Mouse (Mus musculus): Measurements from ENCODE around the gene Smok3c. TPM values are rescaled to one million over a fixed set of nuclear protein-coding genes. Genes with fewer than 3 reads are reported as not detected.

Smok3c gene
- polyA plus RNA-seq, 1 experiment from 2014 or later, result not detected

GRCm38 (mm10) chr5:138076148-138076547 is 23.2 kb downstream of the Smok3c start:
- no peaks in the 10 kb centered on the region for H3K4me1 ChIP-seq (ENCODE audit: control insufficient read depth, insufficient read depth, low read length)
- no peak overlapping the region for H3K27ac ChIP-seq (ENCODE audit: low read depth, low read length)
- H3K4me2 ChIP-seq, result no peak overlapping the region
- H3K27me3 ChIP-seq (ENCODE audit: control insufficient read depth, insufficient read depth, low read length), result no peaks in the 10 kb centered on the region
- no peak for ATAC-seq (replicated peaks; ENCODE audit: insufficient number of reproducible peaks, low FRiP score, low TSS enrichment)
- H3K9ac ChIP-seq (ENCODE audit: low read depth, low read length), result no peak overlapping the region
- no peaks in the 10 kb centered on the region for H3K9me3 ChIP-seq (replicated peaks; ENCODE audit: control insufficient read depth, low read length)
- H3K4me3 ChIP-seq (ENCODE audit: low read depth, low read length), result no peak overlapping the region
- 54% methylated on average over 2 of the region's 2 CpGs for WGBS (ENCODE audit: insufficient replicate concordance)
- no peaks in the 10 kb centered on the region for H3K36me3 ChIP-seq (ENCODE audit: control insufficient read depth, insufficient read depth, low read length)

DNA sequence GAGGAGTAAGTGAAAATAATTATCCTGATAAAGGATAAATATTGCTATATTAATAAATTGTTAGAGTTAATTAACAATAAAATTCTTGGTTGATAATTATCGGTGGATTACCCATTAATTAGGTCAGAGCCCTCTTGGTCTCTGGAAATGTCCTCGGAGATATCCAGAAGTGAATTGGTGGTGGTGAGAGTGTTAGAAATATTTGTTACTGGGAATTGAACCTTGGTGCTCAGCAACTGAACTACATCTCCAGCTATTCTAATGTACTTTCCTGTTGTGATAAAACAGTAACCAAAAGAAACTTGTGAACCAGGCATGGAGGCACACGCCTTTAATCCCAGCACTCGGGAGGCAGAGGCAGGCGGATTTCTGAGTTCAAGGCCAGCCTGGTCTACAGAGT is 27.5 kb downstream of the Smok3c start:
- ATAC-seq (replicated peaks; ENCODE audit: insufficient number of reproducible peaks, low FRiP score, low TSS enrichment), result no peak
- Histone ChIP-seq H3K4me2 (no peak overlapping the region), H3K27ac (ENCODE audit: low read depth, low read length) (no peak overlapping the region), H3K9me3 (replicated peaks; ENCODE audit: control insufficient read depth, low read length) (no peaks in the 10 kb centered on the region), H3K9ac (ENCODE audit: low read depth, low read length) (no peak overlapping the region), H3K4me1 (ENCODE audit: control insufficient read depth, insufficient read depth, low read length) (no peaks in the 10 kb centered on the region), H3K4me3 (ENCODE audit: low read depth, low read length) (no peak overlapping the region), H3K36me3 (ENCODE audit: control insufficient read depth, insufficient read depth, low read length) (no peaks in the 10 kb centered on the region), H3K27me3 (ENCODE audit: control insufficient read depth, insufficient read depth, low read length) (no peaks in the 10 kb centered on the region)
- whole genome bisulfite sequencing (ENCODE audit: insufficient replicate concordance), result 82% methylated on average over 5 of the region's 5 CpGs

GRCm38 (mm10) chr5:138081446-138081845 is 28.5 kb downstream of the Smok3c start:
- H3K27ac ChIP-seq (ENCODE audit: low read depth, low read length), result no peak overlapping the region
- H3K36me3 ChIP-seq (ENCODE audit: control insufficient read depth, insufficient read depth, low read length), result no peaks in the 10 kb centered on the region
- no peaks in the 10 kb centered on the region for H3K9me3 ChIP-seq (replicated peaks; ENCODE audit: control insufficient read depth, low read length)
- no peaks in the 10 kb centered on the region for H3K27me3 ChIP-seq (ENCODE audit: control insufficient read depth, insufficient read depth, low read length)
- H3K4me2 ChIP-seq, result no peak overlapping the region
- no peak overlapping the region for H3K9ac ChIP-seq (ENCODE audit: low read depth, low read length)
- H3K4me3 ChIP-seq (ENCODE audit: low read depth, low read length), result no peak overlapping the region
- no peaks in the 10 kb centered on the region for H3K4me1 ChIP-seq (ENCODE audit: control insufficient read depth, insufficient read depth, low read length)
- ATAC-seq (replicated peaks; ENCODE audit: insufficient number of reproducible peaks, low FRiP score, low TSS enrichment), result no peak
- WGBS (ENCODE audit: insufficient replicate concordance), result 77% methylated on average over 9 of the region's 9 CpGs

GRCm38 (mm10) chr5:138083318-138083900 is 30.4 kb downstream of the Smok3c start:
- no peak overlapping the region for H3K4me3 ChIP-seq (ENCODE audit: low read depth, low read length)
- no peaks in the 10 kb centered on the region for H3K36me3 ChIP-seq (ENCODE audit: control insufficient read depth, insufficient read depth, low read length)
- 62% methylated on average over 2 of the region's 2 CpGs for WGBS (ENCODE audit: insufficient replicate concordance)

DNA sequence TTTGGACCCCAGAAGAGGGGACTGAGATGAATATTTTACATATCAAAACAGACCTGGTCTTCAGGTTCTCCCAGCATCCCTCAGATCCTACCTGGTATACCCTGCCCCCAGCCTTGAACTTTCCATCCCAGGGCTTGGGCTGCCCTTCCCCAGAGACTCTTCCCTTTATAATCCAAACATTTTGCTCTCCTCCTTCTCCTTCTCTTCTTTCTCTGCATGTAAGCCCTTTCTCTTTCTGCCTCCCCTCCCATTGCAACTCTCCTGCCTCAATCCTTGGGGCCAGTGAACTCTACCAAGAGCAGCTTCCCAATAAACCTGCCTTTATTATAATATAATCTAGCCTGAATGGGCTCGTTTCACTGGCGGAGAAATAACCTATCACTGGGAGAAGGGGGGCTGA is 30.9 kb downstream of the Smok3c start:
- Histone ChIP-seq H3K4me1 (ENCODE audit: control insufficient read depth, insufficient read depth, low read length) (no peaks in the 10 kb centered on the region), H3K9me3 (replicated peaks; ENCODE audit: control insufficient read depth, low read length) (no peaks in the 10 kb centered on the region), H3K4me2 (no peak overlapping the region), H3K27me3 (ENCODE audit: control insufficient read depth, insufficient read depth, low read length) (no peaks in the 10 kb centered on the region), H3K9ac (ENCODE audit: low read depth, low read length) (no peak overlapping the region), H3K27ac (ENCODE audit: low read depth, low read length) (no peak overlapping the region), H3K4me3 (ENCODE audit: low read depth, low read length) (no peak overlapping the region), H3K36me3 (ENCODE audit: control insufficient read depth, insufficient read depth, low read length) (no peaks in the 10 kb centered on the region)
- WGBS (ENCODE audit: insufficient replicate concordance), result 89% methylated on average over 2 of the region's 2 CpGs
- ATAC-seq (replicated peaks; ENCODE audit: insufficient number of reproducible peaks, low FRiP score, low TSS enrichment), result no peak

More at GRCm38 (mm10) chr5:138083318-138083900, 30.4 kb downstream of the Smok3c start:
- Histone ChIP-seq H3K4me1 (ENCODE audit: control insufficient read depth, insufficient read depth, low read length) (no peaks in the 10 kb centered on the region), H3K9ac (ENCODE audit: low read depth, low read length) (no peak overlapping the region), H3K27me3 (ENCODE audit: control insufficient read depth, insufficient read depth, low read length) (no peaks in the 10 kb centered on the region), H3K27ac (ENCODE audit: low read depth, low read length) (no peak overlapping the region), H3K9me3 (replicated peaks; ENCODE audit: control insufficient read depth, low read length) (no peaks in the 10 kb centered on the region), H3K4me2 (no peak overlapping the region)
- ATAC-seq (replicated peaks; ENCODE audit: insufficient number of reproducible peaks, low FRiP score, low TSS enrichment), result no peak

DNA sequence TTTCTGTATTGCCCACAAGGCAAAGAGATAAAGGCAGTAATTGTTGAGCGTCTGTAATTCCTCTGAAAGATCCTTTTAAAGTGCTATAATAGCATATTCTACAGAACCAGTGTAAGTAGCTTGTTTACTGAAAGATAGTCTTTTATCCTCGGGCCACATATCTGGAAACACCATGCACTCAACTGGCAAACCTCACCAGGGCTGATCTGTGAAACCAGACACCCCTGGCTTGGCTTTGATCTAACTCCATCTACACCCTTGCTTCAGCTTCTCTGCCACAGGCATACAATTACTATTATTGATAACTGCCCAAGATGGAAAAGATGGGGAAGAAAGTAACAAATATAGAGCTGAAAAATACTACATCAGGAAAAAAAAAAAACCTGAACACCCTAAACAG is 31.5 kb downstream of the Smok3c start:
- Histone ChIP-seq H3K9me3 (replicated peaks; ENCODE audit: control insufficient read depth, low read length) (no peaks in the 10 kb centered on the region), H3K9ac (ENCODE audit: low read depth, low read length) (no peak overlapping the region), H3K4me2 (peak overlapping the region; percentile 83), H3K36me3 (ENCODE audit: control insufficient read depth, insufficient read depth, low read length) (no peaks in the 10 kb centered on the region), H3K4me3 (ENCODE audit: low read depth, low read length) (peak overlapping the region; percentile 79), H3K4me1 (ENCODE audit: control insufficient read depth, insufficient read depth, low read length) (no peaks in the 10 kb centered on the region), H3K27me3 (ENCODE audit: control insufficient read depth, insufficient read depth, low read length) (no peaks in the 10 kb centered on the region), H3K27ac (ENCODE audit: low read depth, low read length) (peak overlapping the region; percentile 77)
- ATAC-seq (replicated peaks; ENCODE audit: insufficient number of reproducible peaks, low FRiP score, low TSS enrichment), result no peak
- WGBS (ENCODE audit: insufficient replicate concordance), result 48% methylated on average over 2 of the region's 2 CpGs

DNA sequence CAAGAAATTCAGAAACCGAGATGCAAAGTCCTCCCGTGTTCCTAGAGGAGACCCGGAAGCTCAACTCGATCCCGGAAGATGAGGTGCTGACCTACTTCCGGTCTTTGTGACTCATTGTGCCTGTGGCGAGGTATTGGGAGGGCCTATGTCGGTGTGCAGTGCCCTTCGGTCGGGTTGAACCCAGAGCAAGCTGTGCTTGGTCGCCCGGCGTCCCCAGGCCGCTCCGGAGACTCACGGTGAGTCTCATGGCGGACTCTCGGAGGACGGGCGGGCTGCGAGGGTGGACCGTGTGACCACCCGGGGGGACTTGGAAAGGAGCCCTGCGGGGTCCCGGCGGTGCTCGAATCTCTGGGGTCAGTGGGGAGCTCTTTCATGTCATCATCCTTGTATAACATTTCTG is 32.0 kb downstream of the Smok3c start, which contains the start of gene Zkscan1:
Gene Zkscan1 (plus strand): TSS at position 89 of the 400 bp plus-strand sequence.
- Histone ChIP-seq H3K4me3 (ENCODE audit: low read depth, low read length) (peak within 1 kb of the TSS; percentile 79), H3K36me3 (ENCODE audit: control insufficient read depth, insufficient read depth, low read length) (no peaks in the 10 kb centered on the region), H3K27ac (ENCODE audit: low read depth, low read length) (peak within 1 kb of the TSS; percentile 77), H3K4me2 (peak within 1 kb of the TSS; percentile 83), H3K27me3 (ENCODE audit: control insufficient read depth, insufficient read depth, low read length) (no peaks in the 10 kb centered on the region), H3K4me1 (ENCODE audit: control insufficient read depth, insufficient read depth, low read length) (no peaks in the 10 kb centered on the region), H3K9me3 (replicated peaks; ENCODE audit: control insufficient read depth, low read length) (no peaks in the 10 kb centered on the region), H3K9ac (ENCODE audit: low read depth, low read length) (peak within 1 kb of the TSS; percentile 94)
- WGBS (ENCODE audit: insufficient replicate concordance), result 0% methylated on average over 27 of the region's 27 CpGs
- ATAC-seq (replicated peaks; ENCODE audit: insufficient number of reproducible peaks, low FRiP score, low TSS enrichment), result peak; percentile 90

DNA sequence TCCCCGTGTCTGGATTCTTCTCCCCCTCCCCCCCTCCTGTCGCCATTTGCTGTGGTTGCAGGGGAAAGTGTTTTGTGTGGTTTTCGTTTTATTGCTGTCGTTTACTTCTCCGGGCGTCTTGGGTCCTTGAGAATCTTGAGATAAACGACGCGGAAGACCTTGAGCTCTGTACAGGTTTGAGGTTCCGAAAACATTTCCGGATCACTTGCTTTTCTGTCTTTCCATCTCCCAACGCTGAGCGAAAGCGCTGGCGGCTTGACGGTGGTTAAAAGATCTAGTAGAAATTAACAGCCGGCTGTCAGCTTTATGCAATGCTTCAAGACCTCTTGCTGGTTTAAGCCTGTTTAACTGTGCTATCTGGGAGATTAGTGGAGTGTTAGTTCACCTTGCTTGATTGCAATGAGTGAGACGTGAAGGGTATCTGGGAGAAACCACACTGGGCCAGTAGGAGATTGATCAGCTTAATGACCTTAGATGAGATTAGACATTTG is 32.5 kb downstream of the Smok3c start:
- H3K4me2 ChIP-seq, result peak overlapping the region; percentile 83

DNA sequence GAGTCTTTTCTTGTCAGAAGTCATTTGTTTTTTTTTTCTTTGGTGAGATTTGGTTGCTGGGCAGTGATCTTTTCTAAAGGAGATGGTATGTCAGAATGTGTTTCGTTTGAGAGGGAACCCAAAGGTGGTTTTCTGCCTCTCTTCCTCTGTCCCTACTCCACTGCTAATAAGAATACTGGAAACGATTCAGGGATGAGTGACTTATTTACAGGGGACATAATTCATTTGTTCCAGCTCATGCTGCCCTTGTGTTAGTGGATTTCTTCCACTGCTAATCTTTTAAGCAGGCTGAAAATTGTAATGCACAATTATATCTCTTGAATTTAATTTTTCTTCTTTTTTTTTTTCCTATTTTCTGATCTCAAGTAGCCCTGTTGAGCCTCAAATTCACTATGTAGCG is 33.8 kb downstream of the Smok3c start:
- Histone ChIP-seq H3K4me3 (ENCODE audit: low read depth, low read length) (no peak overlapping the region), H3K9ac (ENCODE audit: low read depth, low read length) (no peak overlapping the region), H3K36me3 (ENCODE audit: control insufficient read depth, insufficient read depth, low read length) (no peaks in the 10 kb centered on the region), H3K4me2 (no peak overlapping the region), H3K4me1 (ENCODE audit: control insufficient read depth, insufficient read depth, low read length) (no peaks in the 10 kb centered on the region), H3K9me3 (replicated peaks; ENCODE audit: control insufficient read depth, low read length) (no peaks in the 10 kb centered on the region), H3K27ac (ENCODE audit: low read depth, low read length) (no peak overlapping the region), H3K27me3 (ENCODE audit: control insufficient read depth, insufficient read depth, low read length) (no peaks in the 10 kb centered on the region)
- WGBS (ENCODE audit: insufficient replicate concordance), result 87% methylated on average over 3 of the region's 3 CpGs
- no peak for ATAC-seq (replicated peaks; ENCODE audit: insufficient number of reproducible peaks, low FRiP score, low TSS enrichment)

More for the DNA sequence above, 32.5 kb downstream of the Smok3c start:
- WGBS (ENCODE audit: insufficient replicate concordance), result under 1% methylated on average over 18 of the region's 18 CpGs
- ATAC-seq (replicated peaks; ENCODE audit: insufficient number of reproducible peaks, low FRiP score, low TSS enrichment), result no peak
- no peaks in the 10 kb centered on the region for H3K9me3 ChIP-seq (replicated peaks; ENCODE audit: control insufficient read depth, low read length)
- H3K4me3 ChIP-seq (ENCODE audit: low read depth, low read length), result peak overlapping the region; percentile 79
- no peaks in the 10 kb centered on the region for H3K36me3 ChIP-seq (ENCODE audit: control insufficient read depth, insufficient read depth, low read length)
- H3K27ac ChIP-seq (ENCODE audit: low read depth, low read length), result peak overlapping the region; percentile 77
- peak overlapping the region; percentile 94 for H3K9ac ChIP-seq (ENCODE audit: low read depth, low read length)
- no peaks in the 10 kb centered on the region for H3K27me3 ChIP-seq (ENCODE audit: control insufficient read depth, insufficient read depth, low read length)
- no peaks in the 10 kb centered on the region for H3K4me1 ChIP-seq (ENCODE audit: control insufficient read depth, insufficient read depth, low read length)
